Mouse (Mus musculus): Measurements from ENCODE around the gene Pcif1.

Pcif1 gene

DNA sequence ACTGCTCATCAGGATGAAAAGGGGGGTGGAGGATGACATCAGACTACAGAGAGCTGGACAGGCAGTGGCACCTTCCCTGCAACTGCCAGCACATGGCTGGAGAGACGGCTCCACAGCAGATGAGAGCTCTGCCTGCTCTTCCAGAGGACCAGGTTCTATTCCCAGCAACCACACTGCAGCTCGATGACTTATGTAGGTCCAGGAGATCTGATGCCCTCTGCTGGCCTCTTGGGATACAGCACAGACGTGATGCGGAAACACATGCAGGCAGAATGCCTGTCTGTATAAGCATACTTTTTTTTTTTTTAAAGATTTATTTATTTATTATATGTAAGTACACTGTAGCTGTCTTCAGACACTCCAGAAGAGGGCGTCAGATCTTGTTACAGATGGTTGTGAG lies 39.2 kb downstream of the Pcif1 start:
- no peak for DNase-seq (ENCODE audit: low spot score in 2 of 2)

DNA sequence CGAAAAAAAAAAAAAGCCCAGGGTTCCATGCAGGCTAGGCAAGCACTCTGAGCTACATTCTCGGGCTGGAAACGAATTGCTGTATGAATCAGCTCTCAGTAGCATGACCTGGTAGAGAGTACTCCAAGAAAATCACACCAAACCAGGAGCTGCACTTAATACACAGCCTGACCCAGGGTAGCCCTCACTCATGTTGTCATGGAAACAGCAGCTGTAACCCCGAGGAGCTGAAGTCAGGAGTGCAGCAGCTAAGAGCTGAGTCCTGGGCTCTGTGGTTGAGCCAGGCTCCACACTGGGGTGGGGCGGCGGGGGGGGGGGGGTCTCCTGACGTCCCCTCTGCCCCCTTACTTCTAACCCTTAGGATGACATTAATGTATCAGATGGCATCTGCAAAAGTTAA lies 42.9 kb downstream of the Pcif1 start:
- DNase-seq (ENCODE audit: low spot score in 2 of 2), result no peak

DNA sequence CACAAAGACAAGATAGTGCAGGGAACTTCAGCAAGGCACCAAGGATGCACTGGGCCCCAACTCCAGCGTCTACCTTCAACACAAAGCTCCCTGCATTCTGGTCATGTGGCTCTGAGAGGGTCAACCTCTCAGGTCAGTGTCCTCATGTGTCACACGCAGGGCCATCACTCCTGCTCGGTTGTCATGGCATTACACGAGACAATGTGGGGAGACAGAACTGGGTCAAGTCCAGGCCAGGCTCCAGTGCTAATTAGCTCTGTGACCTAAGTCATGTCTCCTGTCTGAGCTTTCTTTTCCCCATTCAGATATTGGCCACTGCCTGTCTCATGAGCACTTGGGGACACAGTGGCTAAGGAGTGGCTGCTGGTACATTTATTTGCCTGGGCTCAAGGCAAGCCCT lies 44.2 kb downstream of the Pcif1 start:
- DNase-seq (ENCODE audit: low spot score in 2 of 2), result no peak

DNA sequence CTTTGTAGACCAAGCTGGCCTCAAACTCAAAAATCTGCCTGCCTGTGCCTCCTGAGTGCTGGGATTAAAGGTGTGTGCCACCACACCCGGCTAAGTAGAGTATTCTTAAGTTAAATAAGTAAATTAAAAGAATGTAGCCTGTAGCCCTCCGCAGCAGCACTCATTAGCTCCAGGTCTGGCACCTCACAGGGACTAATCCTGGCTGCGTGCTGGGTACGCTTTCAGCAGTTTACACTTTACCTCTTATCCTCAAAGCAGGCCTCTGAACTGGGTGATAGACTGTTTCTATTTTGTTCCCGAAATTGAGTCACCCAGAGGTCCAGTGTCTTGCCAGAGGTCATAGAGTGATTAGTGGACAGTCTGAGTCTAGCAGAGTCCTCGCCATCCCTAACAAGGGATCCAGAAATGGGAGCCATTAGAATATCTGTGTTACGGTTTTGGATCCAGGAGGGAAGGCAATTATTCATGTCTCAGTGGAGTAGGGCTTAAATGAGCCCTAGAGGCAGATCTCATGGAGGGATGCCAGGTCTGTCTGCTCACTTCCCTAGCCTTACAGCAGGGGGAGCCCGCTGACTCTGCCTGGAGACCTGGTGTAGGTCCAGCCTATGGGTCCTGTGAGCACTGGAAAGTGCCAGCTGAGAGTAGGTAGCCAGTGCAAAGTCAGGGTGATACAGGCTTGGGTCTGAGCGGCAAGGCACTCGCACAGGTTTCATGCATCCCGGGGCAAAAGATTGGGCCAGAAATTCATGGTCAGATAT lies 45.2 kb downstream of the Pcif1 start:
- DNase-seq (ENCODE audit: low spot score in 2 of 2), result peak; percentile 83 to 86

DNA sequence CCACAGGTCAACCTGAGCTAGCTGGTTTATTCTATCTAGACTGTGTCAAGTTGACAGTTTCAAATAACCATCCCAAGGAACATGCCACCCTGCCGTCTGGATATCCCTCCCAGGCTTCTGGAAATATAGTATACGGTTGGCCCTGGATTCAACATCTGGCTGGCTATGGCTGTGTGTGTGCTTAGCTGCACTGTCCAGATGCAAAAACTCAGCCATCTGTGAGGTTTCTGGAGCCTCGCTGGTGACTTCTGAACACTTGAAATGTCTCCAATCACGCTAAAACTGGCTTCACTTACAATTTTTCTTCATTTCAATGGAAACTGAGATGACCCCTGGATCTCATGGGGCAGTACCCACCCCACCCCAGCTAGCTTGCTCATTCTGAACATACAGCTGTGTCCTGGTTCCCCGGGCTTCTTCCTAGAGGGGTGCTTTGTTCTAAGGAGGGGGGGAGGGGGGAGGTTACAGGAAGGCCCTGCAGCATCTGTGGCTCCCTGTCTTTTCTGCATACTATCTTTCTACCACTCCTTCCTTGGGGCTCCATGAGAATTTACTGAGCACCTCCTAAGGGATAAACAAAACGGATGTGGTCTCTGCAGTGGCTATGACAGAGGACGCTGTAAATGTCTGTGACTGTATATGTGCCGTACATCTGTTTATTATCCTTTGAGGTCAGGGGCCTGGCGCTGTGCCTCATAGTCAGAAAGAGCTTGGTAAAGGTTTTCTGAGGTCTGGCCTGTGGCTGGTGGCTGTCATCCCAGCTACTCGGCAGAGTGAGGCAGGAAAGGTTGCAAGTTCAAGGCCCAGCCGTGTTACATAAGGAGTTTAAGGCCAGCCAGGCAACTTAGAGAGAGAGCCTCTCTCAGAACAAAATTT lies 51.8 kb downstream of the Pcif1 start:
- no peak for DNase-seq (ENCODE audit: low spot score in 2 of 2)

DNA sequence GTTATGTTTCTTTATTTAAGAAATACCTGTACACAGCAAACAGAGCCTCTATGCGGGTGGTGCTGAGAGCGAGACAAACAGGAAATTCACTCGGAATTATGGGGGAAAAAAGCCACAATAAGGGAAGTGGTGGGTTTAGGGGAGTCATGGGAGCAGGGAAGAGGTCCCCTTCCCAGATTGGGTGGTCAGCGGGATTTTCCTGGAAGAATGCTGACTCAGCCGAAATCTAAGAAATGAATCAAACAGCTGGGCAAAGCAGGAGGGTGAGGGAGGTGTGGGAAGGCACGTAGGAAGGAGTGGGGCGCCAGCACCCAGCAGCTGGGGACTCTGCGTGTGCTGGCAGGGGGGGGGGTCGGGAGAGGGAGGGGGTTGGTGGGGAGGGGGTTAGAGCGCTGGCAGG lies 54.4 kb downstream of the Pcif1 start:
- no peak for DNase-seq (ENCODE audit: low spot score in 2 of 2)

DNA sequence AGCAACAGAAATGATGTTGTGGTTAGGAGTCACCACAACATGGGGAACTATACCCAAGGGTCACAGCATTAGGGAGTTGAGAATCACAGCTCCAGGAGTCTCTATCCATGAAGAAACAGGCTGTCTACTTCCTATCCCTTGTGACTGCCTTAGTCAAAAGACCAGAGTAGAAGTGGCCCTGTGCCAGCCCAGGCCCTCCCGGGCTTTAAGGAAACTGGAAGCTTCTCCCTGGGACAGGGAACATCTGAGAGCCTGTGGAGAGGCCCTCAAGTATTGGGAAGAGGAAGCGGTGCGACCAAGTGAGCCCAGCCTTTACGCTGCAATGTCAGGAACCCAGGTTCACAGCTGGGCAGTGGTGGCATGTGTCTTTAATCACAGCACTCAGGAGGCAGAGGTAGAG lies 56.9 kb downstream of the Pcif1 start:
- no peak for DNase-seq (ENCODE audit: low spot score in 2 of 2)

DNA sequence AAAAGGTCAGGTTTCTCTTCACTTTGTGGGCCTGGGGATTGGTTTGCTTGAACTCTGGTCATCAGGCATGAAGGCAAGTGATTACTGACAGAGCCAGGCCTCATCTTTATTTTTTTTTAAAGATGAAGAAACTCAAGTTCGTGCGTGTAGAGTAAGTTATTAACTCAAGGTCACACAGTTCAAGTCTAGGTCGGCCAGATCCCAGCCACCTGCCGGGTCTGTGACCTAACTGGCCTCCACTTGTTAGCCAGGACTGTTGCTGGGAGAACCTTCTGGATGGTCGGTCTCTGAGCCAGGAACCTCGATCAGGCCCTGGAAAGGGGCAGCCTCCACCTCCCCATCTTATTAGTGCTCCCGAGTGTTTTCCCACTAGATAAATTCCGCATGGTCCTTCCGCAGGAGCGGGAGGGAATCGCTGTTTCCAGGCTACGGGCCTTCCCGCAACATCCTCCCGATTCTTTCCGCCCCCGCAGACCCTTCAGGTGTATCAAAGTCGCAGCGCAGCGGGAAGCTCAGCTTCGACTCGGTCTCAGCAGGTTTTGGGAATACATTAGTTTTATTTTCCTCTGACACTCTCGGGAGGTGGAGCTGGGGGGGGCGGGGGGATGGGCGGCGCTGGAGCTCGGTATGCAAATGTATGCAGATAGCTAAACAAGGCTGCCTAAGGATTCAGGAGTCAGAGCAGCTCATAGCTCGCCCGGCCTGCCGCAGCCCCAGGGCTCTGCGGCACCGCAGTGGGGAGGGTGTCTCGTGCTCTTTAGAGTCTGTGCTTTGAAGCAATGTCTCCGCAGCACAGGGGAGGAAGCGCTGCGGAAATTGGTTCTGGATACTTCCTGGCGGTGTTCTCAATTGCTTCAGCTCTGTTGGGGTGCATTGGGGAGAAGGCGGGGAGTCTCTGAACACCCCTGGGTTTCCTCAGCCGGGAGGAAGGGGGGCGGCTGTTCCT lies 59.3 kb downstream of the Pcif1 start:
- peak; percentile 60 to 61 for DNase-seq (ENCODE audit: low spot score in 2 of 2)

DNA sequence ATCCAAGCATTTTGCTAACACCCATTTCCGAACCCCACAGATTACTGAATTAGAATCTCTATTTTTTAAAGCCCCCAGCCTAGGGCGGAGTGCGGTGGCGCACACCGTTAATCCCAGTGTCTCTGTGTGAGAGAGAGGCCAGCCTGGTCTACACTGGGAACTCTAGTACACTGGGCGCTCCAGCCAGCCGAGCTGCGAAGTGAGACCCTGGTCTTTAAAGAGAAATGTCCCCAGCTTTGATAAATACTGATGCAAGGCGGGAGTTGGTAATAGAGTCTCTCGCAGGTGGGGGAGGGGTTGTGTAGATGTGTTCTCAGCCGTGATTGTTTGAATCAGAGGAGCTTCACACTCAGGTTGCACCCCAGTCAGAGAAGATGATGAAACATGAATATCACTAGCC lies 60.0 kb downstream of the Pcif1 start:
- no peak for DNase-seq (ENCODE audit: low spot score in 2 of 2)

DNA sequence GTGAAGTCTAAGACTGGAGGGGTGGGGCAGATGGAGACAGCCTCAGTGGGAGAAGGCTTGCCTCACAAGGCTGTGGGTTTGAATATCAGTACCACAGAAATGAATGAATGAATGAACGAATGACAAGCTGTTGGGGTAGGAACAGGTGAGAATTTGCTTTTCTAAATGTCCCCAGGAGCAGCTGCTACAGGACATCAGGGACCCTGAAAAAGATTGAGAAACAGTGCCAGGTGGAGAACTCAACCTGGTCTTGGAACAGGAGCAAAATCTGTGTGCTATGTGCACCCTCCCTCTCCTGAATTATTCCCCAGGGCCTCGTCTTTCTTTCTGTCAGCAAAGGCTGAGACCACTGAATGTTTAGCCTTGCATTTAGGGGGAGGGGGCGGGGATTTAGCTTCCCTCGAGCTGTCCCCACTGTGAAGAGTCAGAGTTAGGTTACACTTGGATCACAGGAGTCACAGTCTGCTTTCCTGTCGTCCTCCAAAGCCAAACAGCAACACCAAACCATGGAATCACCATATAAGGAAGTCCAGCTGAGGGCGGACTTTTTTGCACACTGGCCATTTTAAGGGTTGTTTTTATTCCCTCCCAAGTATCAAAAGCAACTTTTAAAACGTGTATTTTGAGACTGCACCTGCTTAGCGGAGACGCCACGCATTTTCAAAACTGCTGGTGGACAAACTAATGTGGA lies 61.2 kb downstream of the Pcif1 start, which contains the start of gene Mmp9:
Gene Mmp9 (plus strand): TSS at position 641 of the 691 bp plus-strand sequence.
- no peak for DNase-seq (ENCODE audit: low spot score in 2 of 2)

DNA sequence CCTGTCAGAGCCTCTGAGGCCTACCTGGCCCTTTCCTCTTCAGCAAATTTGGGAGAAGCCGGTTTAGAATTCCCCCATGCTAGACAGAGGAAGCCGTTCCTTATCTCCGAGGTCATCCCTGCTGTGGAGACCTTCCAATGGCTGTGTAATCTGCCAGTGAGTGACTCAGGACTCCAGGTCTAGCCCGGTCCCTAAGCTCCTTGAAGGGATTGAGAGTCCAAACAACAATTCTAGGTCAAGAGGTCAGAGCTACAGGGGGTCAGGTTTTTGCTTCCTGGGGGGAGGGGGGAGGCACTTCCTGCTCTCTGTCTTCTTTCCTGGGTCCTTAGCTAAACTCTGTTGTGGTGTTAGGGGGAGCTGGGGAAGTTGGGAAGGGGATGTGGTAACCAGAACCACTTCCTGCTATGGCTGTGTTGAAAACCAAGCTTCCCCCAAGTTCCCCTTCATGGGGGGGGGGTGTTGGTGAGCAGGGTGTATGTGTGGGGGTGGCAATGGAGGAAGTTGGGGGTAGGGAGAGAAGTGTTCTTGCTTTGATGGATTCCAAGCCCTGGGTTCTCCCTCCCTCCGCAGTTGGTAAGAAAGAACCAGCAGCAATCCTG lies 63.7 kb downstream of the Pcif1 start:
- DNase-seq (ENCODE audit: low spot score in 2 of 2), result no peak
